Mouse (Mus musculus) liver, postnatal 0 days (tissue): ENCODE data around the gene Bfar.

Experiments used
- CTCF ChIP-seq: sonication (generic); IDR thresholded peaks from 2 replicates; pipeline ENCODE4 v1.5.1; 2016; ENCODE audit warnings: antibody characterized with exemption, low read depth
- EP300 ChIP-seq: IDR thresholded peaks from 2 replicates; pipeline ENCODE4 v1.6.1; 2016; ENCODE audit warnings: antibody characterized with exemption, low read depth, mild to moderate bottlenecking

DNA sequence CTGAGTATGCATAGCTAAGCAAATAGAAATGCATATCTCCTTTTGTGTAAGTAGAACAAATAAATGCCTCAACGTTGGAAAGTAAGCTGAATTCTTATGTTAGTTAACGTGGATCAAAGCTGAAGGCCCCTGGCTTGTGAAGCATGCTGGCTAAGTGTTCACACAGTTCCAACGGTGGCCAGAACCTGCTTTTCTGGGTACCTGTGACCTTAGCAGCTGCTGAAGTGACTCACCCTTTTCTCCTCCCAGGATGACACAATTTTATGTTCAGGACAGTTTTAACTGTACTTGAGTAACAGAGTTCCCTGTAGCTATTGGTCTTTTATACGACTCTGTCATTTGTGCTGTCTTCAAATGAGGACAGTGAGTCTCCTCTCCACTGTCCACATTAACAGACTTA lies 25.7 kb upstream of the Bfar start:
- TF ChIP-seq CTCF (no peak), EP300 (no peak)
